Mouse (Mus musculus): ENCODE data around the gene Smad6.

Smad6 gene

GRCm38 (mm10) chr9:64021319-64021850, 474 bp downstream of the Smad6 start:
- DNase-seq, result no peak

- DNase-seq, result peak; percentile 38
These were observed 1.1 kb downstream of the Smad6 start for GRCm38 (mm10) chr9:64020606-64021318.

- DNase-seq, result peak; percentile 40
These were observed 1.7 kb downstream of the Smad6 start for GRCm38 (mm10) chr9:64020171-64020605.

GRCm38 (mm10) chr9:64019036-64019886, 2.6 kb downstream of the Smad6 start:
- DNase-seq, result no peak

GRCm38 (mm10) chr9:64017861-64018793, 3.7 kb downstream of the Smad6 start:
- DNase-seq, result peak; percentile 89

GRCm38 (mm10) chr9:64016648-64017400, 5.0 kb downstream of the Smad6 start:
- peak; percentile 91 for DNase-seq

- DNase-seq, result no peak
These were observed 5.8 kb downstream of the Smad6 start for GRCm38 (mm10) chr9:64016092-64016491.

GRCm38 (mm10) chr9:64014801-64015200, 7.1 kb downstream of the Smad6 start:
- DNase-seq, result no peak

- DNase-seq, result no peak
These were observed 10.5 kb downstream of the Smad6 start for GRCm38 (mm10) chr9:64011356-64011755.

GRCm38 (mm10) chr9:64002981-64003380, 18.9 kb downstream of the Smad6 start:
- DNase-seq, result peak; percentile 39

- DNase-seq, result no peak
These were observed 20.8 kb downstream of the Smad6 start for GRCm38 (mm10) chr9:64001081-64001480.

GRCm38 (mm10) chr9:64000085-64000484, 21.8 kb downstream of the Smad6 start:
- no peak for DNase-seq

GRCm38 (mm10) chr9:63999194-63999593, 22.7 kb downstream of the Smad6 start:
- no peak for DNase-seq

- DNase-seq, result no peak
These were observed 23.8 kb downstream of the Smad6 start for GRCm38 (mm10) chr9:63998026-63998425.

GRCm38 (mm10) chr9:63997439-63997838, 24.4 kb downstream of the Smad6 start:
- DNase-seq, result no peak

GRCm38 (mm10) chr9:63993256-63993655, 28.6 kb downstream of the Smad6 start:
- no peak for DNase-seq

- DNase-seq, result no peak
These were observed 29.1 kb downstream of the Smad6 start for GRCm38 (mm10) chr9:63992761-63993160.

GRCm38 (mm10) chr9:63991193-63991592, 30.7 kb downstream of the Smad6 start:
- no peak for DNase-seq

GRCm38 (mm10) chr9:63989641-63990040, 32.2 kb downstream of the Smad6 start:
- DNase-seq, result no peak

GRCm38 (mm10) chr9:63989214-63989613, 32.6 kb downstream of the Smad6 start:
- no peak for DNase-seq

- DNase-seq, result no peak
These were observed 36.7 kb downstream of the Smad6 start for GRCm38 (mm10) chr9:63985125-63985524.

Measured in liver (tissue).